Mouse (Mus musculus) neural tube, embryonic 11.5 days (tissue): ENCODE measurements around the gene S1pr5. TPM values are rescaled to one million over a fixed set of nuclear protein-coding genes. Genes with fewer than 3 reads are reported as not detected.
A peak's percentile ranks its signal among the peaks of the same experiment; 100 is the strongest.

Experiments
- ATAC-seq: fragments of 200-750 bp; cut with Nextera tagmentation; 2 replicates; pipeline ENCODE4 v1.8.0; 2017; ENCODE audit warnings: moderate number of reproducible peaks, mild to moderate bottlenecking, moderate TSS enrichment, moderate library complexity; ENCODE audit not compliant: insufficient read depth, low FRiP score, low TSS enrichment
- DNase-seq: peaks from one replicate; pipeline ENCODE4 v3.0.0-alpha.2; 2015; ENCODE audit warnings: low spot score
- H3K27ac ChIP-seq: fragments of 300-500 bp; sonication (generic); 2 replicates; pipeline ENCODE4 v1.5.1; 2014; ENCODE audit warnings: low read depth, mild to moderate bottlenecking, low read length
- H3K27me3 ChIP-seq: fragments of 300-500 bp; sonication (generic); 2 replicates; pipeline ENCODE4 v1.6.1; 2014; ENCODE audit warnings: mild to moderate bottlenecking, low read length, mixed read lengths; ENCODE audit not compliant: control insufficient read depth, insufficient read depth
- H3K36me3 ChIP-seq: fragments of 300-500 bp; sonication (generic); 2 replicates; pipeline ENCODE4 v1.6.1; 2014; ENCODE audit warnings: mild to moderate bottlenecking, low read length, moderate library complexity, mixed read lengths; ENCODE audit not compliant: control insufficient read depth, insufficient read depth
- H3K4me1 ChIP-seq: fragments of 300-500 bp; sonication (generic); 2 replicates; pipeline ENCODE4 v1.6.1; 2014; ENCODE audit warnings: low read length, mixed read lengths; ENCODE audit not compliant: control insufficient read depth, insufficient read depth
- H3K4me2 ChIP-seq: fragments of 300-500 bp; sonication (generic); 2 replicates; pipeline ENCODE4 v1.6.1; 2014; ENCODE audit warnings: low read depth, mild to moderate bottlenecking, moderate library complexity
- H3K4me3 ChIP-seq: fragments of 300-500 bp; sonication (generic); 2 replicates; pipeline ENCODE4 v1.5.1; 2014; ENCODE audit warnings: low read depth, low read length
- H3K9ac ChIP-seq: fragments of 300-500 bp; sonication (generic); 2 replicates; pipeline ENCODE4 v1.6.1; 2014; ENCODE audit warnings: mild to moderate bottlenecking, low read length
- H3K9me3 ChIP-seq: fragments of 300-500 bp; sonication (generic); 2 replicates; pipeline ENCODE4 v1.6.1; 2016; ENCODE audit warnings: low read length; ENCODE audit not compliant: control insufficient read depth
- WGBS: fragments of 180-500 bp; shearing (Covaris S2); extraction: QIAGEN DNeasy Blood & Tissue Kit; methylation state at CpG from one replicate; pipeline ENCODE4 v1.1.7; 2014; 5-methylcytosine and 5-hydroxymethylcytosine counted together
- polyA plus RNA-seq: library from polyadenylated mRNA; unstranded; fragments of >200 nt; fragmentation: Nextera tagmentation; extraction: Ambion mirVana; gene quantifications from 2 replicates; pipeline ENCODE4 v1.2.1, GENCODE M21; 2014

The S1pr5 gene
- polyA plus RNA-seq, 1 experiment from 2014 or later = 0.73 TPM

DNA sequence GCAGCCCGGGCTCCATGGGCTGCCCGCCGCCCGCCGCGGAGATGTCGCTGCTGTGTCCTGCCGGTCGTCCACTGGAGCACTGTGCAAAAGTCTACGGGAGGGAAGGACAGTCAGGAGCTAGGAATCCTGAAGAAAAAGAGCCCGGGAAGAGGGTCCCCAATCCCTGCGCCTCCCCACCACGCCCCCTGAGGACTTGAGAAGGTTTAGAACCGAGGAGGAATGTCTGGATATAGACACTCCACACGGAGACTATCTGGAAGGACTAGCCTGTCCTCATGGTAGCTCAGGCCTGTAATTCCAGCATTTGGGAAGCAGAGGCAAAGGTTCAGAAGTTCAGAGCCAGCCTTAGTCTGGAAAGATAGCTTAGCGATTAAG is 3.1 kb downstream of the S1pr5 start:
- Histone ChIP-seq H3K4me1 (peaks cover 16% of the 10 kb centered on the region), H3K27ac (no peak overlapping the region), H3K36me3 (no peaks in the 10 kb centered on the region), H3K4me2 (peak overlapping the region; percentile 73), H3K9ac (peak overlapping the region; percentile 47), H3K27me3 (peaks cover 68% of the 10 kb centered on the region), H3K4me3 (peak overlapping the region; percentile 39), H3K9me3 (no peaks in the 10 kb centered on the region)
- DNase-seq (no peak), ATAC-seq (no peak)
- 2% methylated on average over 16 of the region's 16 CpGs for WGBS

DNA sequence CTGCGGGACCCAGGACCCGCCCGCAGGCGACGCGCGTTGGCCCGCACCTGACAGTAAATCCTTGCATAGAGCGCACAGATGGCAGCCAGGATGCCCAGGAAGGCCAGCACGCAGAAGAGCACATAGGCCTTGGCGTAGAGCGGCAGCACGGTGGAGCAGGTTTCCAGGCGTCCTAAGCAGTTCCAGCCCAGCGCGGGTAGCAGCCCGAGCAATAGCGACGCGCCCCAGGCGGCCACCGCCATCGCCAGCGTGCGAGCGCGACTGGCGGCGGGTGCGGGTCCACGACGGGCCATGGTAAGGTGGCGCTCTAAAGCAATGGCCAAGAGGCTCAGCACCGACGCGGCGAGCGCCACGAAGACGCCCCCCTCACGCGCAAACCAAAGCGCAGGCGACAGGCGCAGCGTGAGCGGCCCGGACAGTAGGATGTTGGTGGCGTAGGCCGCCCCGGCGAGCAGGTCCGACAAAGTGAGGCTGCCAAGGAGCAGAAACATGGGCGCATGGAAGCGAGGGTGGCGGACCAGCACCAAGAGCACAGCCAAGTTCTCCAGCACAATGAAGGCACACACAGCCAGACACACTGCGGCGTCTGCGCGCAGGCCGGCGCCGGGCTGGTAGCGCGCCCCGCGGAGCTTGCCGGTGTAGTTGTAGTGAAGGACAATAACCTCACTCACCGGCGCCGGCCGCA is 3.7 kb downstream of the S1pr5 start:
- peak overlapping the region; percentile 39 for H3K4me3 ChIP-seq
- H3K9me3 ChIP-seq = no peaks in the 10 kb centered on the region
- peaks cover 16% of the 10 kb centered on the region for H3K4me1 ChIP-seq
- peak overlapping the region; percentile 73 for H3K4me2 ChIP-seq
- 0 out of 2 replicates have a peak overlapping the region, but pooled peaks have one; percentile 8 for H3K27ac ChIP-seq
- H3K36me3 ChIP-seq = no peaks in the 10 kb centered on the region
- ATAC-seq (no peak), DNase-seq (peak; percentile 59)
- under 1% methylated on average over 72 of the region's 72 CpGs for WGBS
- peak overlapping the region; percentile 47 for H3K9ac ChIP-seq
- peaks cover 62% of the 10 kb centered on the region for H3K27me3 ChIP-seq

DNA sequence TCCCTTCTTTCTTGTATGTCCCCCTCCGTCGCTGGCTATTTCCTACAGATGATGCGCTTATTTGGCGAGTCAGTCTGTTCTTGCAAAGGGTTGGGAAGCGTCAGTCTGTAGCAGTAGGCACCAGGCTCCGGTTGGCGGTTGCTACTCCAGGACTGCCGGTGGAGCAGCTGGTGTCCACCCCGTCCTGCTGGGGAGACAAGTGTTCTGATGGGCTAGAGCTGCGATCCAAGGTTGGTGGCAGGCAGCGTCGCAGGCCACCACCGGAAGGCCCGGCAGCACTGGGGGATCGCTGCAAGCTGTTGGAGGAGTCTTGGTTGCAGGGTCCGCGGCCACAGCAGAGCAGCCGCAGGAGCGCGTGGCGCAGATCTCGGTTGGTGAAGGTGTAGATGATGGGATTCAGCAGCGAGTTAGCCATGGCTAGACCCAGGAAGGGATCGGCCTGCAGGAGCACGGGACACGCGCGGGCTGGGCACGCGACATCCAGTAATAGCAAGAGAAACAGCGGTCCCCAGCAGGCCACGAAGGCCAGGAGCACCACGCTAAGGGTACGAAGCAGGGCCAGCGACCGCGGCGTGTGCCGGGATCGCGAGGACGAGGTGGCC is 4.3 kb downstream of the S1pr5 start:
- 7% methylated on average over 42 of the region's 42 CpGs for WGBS
- no peaks in the 10 kb centered on the region for H3K9me3 ChIP-seq
- peak overlapping the region; percentile 73 for H3K4me2 ChIP-seq
- peaks cover 56% of the 10 kb centered on the region for H3K27me3 ChIP-seq
- H3K4me1 ChIP-seq = peaks cover 16% of the 10 kb centered on the region
- peak overlapping the region; percentile 39 for H3K4me3 ChIP-seq
- H3K27ac ChIP-seq = no peak overlapping the region
- no peaks in the 10 kb centered on the region for H3K36me3 ChIP-seq
- peak overlapping the region; percentile 47 for H3K9ac ChIP-seq
- no peak for DNase-seq
- no peak for ATAC-seq

DNA sequence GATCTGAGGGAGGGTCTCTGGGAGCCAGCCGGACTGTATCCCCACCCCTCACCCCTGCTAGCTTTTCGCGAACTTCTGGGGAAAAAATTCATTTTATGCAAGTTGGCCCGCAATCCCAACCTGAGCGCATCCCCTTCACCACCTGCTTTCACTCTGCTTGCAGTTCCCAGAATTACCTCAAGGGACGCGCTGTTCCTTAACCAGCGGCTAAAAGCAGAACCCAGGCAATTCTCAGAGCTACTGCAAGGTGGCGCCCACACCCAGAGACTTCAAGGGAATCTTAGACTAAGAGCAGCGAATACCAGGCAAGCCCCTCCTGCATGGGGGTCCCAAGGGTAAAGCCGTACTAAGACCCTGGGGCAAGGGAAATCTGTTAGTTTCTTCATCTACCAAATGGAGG is 6.9 kb downstream of the S1pr5 start:
- H3K27ac ChIP-seq = no peak overlapping the region
- no peaks in the 10 kb centered on the region for H3K36me3 ChIP-seq
- H3K4me2 ChIP-seq = no peak overlapping the region
- 4% methylated on average over 11 of the region's 11 CpGs for WGBS
- no peak overlapping the region for H3K4me3 ChIP-seq
- no peak overlapping the region for H3K9ac ChIP-seq
- peaks cover 34% of the 10 kb centered on the region for H3K27me3 ChIP-seq
- DNase-seq (peak; percentile 90), ATAC-seq (no peak)
- no peaks in the 10 kb centered on the region for H3K9me3 ChIP-seq
- peaks cover 19% of the 10 kb centered on the region; the same call in 1 of the 2 replicates for H3K4me1 ChIP-seq

DNA sequence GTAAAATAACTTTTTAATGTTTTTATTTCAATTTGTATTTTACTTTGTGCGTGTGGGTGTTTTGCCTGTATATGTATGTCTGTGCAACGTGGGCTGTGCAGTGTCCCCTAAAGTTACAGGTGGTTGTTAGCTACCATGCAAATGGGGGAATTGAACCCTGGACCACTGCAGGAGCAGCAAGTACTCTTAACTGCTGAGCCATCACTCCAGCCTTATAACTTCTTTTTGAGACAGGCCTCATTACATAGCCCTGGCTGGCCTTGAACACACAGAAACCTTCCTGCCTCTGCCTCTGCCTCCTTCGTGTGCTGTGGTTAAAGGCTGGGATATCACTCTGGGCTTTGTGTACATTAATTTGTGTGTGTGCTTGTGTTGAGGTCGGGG is 8.8 kb downstream of the S1pr5 start:
- Histone ChIP-seq H3K27ac (no peak overlapping the region), H3K9me3 (no peaks in the 10 kb centered on the region), H3K4me3 (peak overlapping the region; percentile 90), H3K36me3 (peaks cover 3% of the 10 kb centered on the region), H3K4me1 (peaks cover 13% of the 10 kb centered on the region; the same call in 1 of the 2 replicates), H3K27me3 (peaks cover 16% of the 10 kb centered on the region), H3K9ac (peak overlapping the region; percentile 96), H3K4me2 (peak overlapping the region; percentile 71)
- DNase-seq = no peak
- WGBS = 48% methylated on average over 4 of the region's 4 CpGs
- no peak for ATAC-seq

DNA sequence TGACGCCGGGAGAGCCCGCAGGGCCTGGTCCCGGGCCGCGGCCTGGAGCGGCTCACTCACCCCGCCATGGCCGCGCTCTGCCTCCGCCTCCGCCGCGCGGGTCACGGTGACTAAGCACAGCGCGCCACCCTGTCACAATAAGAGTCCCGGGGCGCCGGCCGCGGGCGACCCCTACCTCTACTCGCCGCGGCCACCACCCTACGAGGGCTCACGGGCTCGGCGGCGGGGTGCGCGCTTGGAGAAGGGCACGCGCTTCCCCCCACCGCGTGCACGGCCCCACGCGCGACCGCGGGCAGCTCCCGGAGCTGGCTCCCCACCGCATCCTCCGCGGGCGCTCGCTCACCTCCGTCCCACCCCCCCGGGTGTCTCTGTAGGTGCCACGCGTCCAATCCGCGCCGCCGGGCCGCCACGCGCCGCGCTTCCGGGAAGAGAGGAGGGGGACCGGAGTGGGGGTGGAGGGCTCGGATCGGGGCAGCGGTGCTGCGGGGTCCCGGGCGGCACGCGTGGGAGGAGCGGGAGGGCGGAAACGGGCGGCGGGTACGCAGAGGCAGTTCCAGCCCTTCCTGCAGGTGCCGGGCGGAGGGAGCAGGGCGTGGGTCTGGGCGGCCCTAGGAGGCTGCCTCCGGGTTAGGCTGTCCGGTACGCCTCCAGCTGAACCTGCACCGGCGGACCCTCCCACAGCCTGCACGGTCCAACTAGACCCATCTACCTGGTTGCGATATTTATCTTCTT is 9.3 kb downstream of the S1pr5 start, which contains the start of gene Keap1:
Keap1 (minus strand) TSS at position 629 of the 732 bp plus-strand sequence.
- Histone ChIP-seq H3K36me3 (peaks cover 3% of the 10 kb centered on the region), H3K27ac (peak within 1 kb of the TSS; percentile 76), H3K4me3 (peak within 1 kb of the TSS; percentile 90), H3K27me3 (peaks cover 10% of the 10 kb centered on the region), H3K4me2 (peak within 1 kb of the TSS; percentile 71), H3K9me3 (no peaks in the 10 kb centered on the region), H3K4me1 (peaks cover 8% of the 10 kb centered on the region; the same call in 1 of the 2 replicates), H3K9ac (peak within 1 kb of the TSS; percentile 96)
- DNase-seq = peak; percentile 87
- under 1% methylated on average over 78 of the region's 90 CpGs for WGBS
- ATAC-seq = peak; percentile 89

DNA sequence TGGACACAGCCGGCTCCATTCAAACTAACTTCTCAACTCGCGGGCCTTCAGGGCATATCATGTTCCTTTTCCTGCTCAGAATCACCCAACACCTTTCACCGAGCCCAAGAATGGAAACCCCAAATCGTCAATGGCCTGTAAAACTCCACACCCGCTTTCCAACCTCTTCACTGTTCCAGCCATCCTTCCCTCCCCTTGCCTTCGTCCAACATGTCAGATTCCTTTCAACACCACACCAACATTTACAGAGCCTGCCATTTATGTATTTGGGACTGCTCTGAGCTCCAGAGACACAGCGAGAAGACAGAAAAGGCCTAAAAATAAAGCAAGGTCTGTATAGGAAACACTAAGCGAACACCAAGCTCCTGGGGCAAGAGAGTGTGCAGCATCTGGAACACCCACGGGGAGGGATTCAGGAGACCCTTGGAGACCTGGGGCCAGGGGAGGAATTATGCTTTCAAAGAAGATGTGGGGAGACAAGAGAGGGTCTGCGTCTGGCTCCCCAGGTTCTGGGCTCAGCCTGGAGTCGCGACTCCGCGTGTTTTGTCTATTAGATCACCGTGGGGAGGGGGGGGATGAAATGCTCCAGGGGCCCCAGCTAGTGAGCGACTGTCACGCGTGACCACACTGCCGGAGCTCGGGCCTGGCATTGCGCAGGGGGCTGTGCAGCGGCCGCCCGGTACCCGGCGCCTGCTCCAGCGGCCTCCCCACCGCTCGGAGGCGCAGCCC is 10.1 kb downstream of the S1pr5 start:
- H3K4me2 ChIP-seq = peak overlapping the region; percentile 71
- ATAC-seq (no peak; the same call in 1 of the 2 replicates), DNase-seq (peak; percentile 56)
- no peaks in the 10 kb centered on the region for H3K9me3 ChIP-seq
- H3K27ac ChIP-seq = peak overlapping the region; percentile 76
- 2% methylated on average over 31 of the region's 31 CpGs for WGBS
- peak overlapping the region; percentile 96 for H3K9ac ChIP-seq
- H3K36me3 ChIP-seq = peaks cover 10% of the 10 kb centered on the region
- H3K4me3 ChIP-seq = peak overlapping the region; percentile 90
- peaks cover 8% of the 10 kb centered on the region; the same call in 1 of the 2 replicates for H3K4me1 ChIP-seq
- peaks cover 3% of the 10 kb centered on the region for H3K27me3 ChIP-seq

DNA sequence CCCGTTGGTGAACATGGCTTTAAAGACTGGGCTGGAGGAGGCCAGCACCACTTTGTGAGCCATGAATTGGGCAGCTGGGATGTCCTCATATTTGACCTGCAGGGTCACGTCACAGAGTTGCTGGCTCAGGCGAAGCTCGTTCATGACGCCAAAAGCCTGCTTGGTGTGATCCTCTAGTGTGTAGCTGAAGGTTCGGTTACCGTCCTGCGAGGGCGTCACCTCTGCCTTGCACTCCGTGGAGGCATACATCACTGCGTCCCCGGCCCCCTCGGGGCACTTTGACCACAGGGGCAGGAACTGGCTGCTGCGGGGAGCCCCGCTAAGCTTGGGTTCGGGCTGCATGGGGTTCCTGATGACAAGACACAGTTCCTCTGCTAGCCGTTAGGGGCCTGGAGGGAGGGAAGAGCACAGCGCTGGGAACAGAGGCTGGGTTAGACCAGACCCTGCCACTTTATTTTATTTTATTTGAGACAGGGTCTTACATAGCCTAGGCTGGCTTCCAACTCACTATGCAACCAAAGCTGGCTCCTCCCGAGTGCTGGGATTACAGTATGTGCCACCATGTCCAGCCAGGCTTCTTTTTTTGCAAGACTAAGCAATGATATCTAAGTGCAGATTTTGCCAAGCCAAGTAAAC is 10.8 kb downstream of the S1pr5 start:
- Histone ChIP-seq H3K4me1 (peaks cover 8% of the 10 kb centered on the region; the same call in 1 of the 2 replicates), H3K9me3 (no peaks in the 10 kb centered on the region), H3K27me3 (no peaks in the 10 kb centered on the region), H3K4me3 (peak overlapping the region; percentile 90), H3K27ac (no peak overlapping the region; the same call in 1 of the 2 replicates), H3K4me2 (peak overlapping the region; percentile 71), H3K36me3 (peaks cover 11% of the 10 kb centered on the region), H3K9ac (peak overlapping the region; percentile 96)
- DNase-seq = peak; percentile 50
- ATAC-seq = no peak
- 20% methylated on average over 19 of the region's 19 CpGs for WGBS
